ENCODE assay signal across 11 mouse cellular contexts in the genomic region with DNA sequence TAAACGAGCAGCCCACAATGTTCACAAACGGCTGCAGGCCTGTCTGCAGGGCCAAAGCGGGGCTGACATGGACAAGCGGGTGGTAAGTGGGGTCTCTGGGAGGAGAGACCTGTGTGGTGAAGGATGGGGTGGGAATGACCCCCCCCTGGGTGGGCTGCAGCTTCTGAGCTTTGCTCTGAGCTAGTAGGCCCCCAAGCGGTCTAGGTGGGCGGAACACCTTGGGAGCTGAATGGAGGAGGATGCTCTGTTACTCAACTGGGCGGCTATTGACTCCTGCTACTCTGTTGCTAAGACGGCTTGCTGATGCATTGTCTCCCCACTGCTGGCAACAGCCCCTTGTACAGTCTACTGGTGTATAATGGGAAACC. TPM values are rescaled to one million over a fixed set of nuclear protein-coding genes. Genes with fewer than 3 reads are reported as not detected.
DNase-seq lines count a peak whose midpoint lies in the region; ATAC-seq and TF ChIP-seq lines count a peak whose summit lies in the region.
"Had no signal": no experiment of that assay in that cellular context is flagged by ENCODE, and none has a peak within 500 bp of the region (broad histone marks: within the 10 kb centered on the region; RNA-seq: fewer than 3 reads in every experiment).

No protein-coding gene starts in this region.

- DNase-seq in hindbrain, embryonic 10.5 days (ENCODE audit: low spot score): no peak
- DNase-seq in hindbrain, embryonic 14.5 days (ENCODE audit: low spot score): no peak
- DNase-seq in thymus, postnatal 14 days: peak; percentile 38
- DNase-seq in thymus, postnatal 10 days (ENCODE audit: low spot score in 2 of 2): no peak
- no peak for DNase-seq in left cerebral cortex, adult 18-20 months (ENCODE audit: low spot score in 2 of 2)
- DNase-seq in c-Kit-positive CD71-positive TER-119-positive erythroid progenitor cells, embryonic 14.5 days (ENCODE audit: low spot score): no peak
- DNase-seq: gastrocnemius, postnatal 10 days had no signal

- peaks cover 27% of the 10 kb centered on the region for H3K36me3 ChIP-seq in hindbrain, embryonic 10.5 days
- no peaks in the 10 kb centered on the region for H3K36me3 ChIP-seq in hindbrain, embryonic 14.5 days (replicated peaks; ENCODE audit: control insufficient read depth, insufficient read depth)
- H3K36me3 ChIP-seq in intestine, postnatal 0 days (ENCODE audit: control insufficient read depth, insufficient read depth): peaks cover 11% of the 10 kb centered on the region; the same call in 1 of the 2 replicates
- peaks cover 13% of the 10 kb centered on the region; the same call in 1 of the 2 replicates for H3K36me3 ChIP-seq in stomach, embryonic 16.5 days (ENCODE audit: control insufficient read depth, insufficient read depth, low read length)

- ATAC-seq in hindbrain, embryonic 14.5 days (ENCODE audit: low FRiP score): no peak
- ATAC-seq in intestine, postnatal 0 days: no peak
- no peak for ATAC-seq in stomach, embryonic 16.5 days (ENCODE audit: insufficient read depth, low FRiP score)
- ATAC-seq: Patski had no signal

- H3K9ac ChIP-seq in hindbrain, embryonic 14.5 days: no peak overlapping the region
- no peak overlapping the region for H3K9ac ChIP-seq in intestine, postnatal 0 days (ENCODE audit: low read depth, low read length)
- H3K9ac ChIP-seq in stomach, embryonic 16.5 days (ENCODE audit: low read length): peak overlapping the region; percentile 87

- peaks cover 53% of the 10 kb centered on the region for H3K4me1 ChIP-seq in hindbrain, embryonic 10.5 days (replicated peaks)
- H3K4me1 ChIP-seq in hindbrain, embryonic 14.5 days (replicated peaks; ENCODE audit: control insufficient read depth, insufficient read depth, low read length): peaks cover 7% of the 10 kb centered on the region
- H3K4me1 ChIP-seq in intestine, postnatal 0 days (replicated peaks; ENCODE audit: control insufficient read depth, insufficient read depth, low read length): peaks cover 14% of the 10 kb centered on the region
- H3K4me1 ChIP-seq in stomach, embryonic 16.5 days (ENCODE audit: control insufficient read depth, insufficient read depth, low read length): peaks cover 47% of the 10 kb centered on the region

- 27% methylated on average over 8 of the region's 8 CpGs for WGBS in hindbrain, embryonic 10.5 days
- 43% methylated on average over 8 of the region's 8 CpGs for WGBS in hindbrain, embryonic 14.5 days
- 61% methylated on average over 8 of the region's 8 CpGs for WGBS in intestine, postnatal 0 days
- WGBS in stomach, embryonic 16.5 days: 47% methylated on average over 8 of the region's 8 CpGs

- H3K9me3 ChIP-seq in hindbrain, embryonic 10.5 days: no peaks in the 10 kb centered on the region
- H3K9me3 ChIP-seq in hindbrain, embryonic 14.5 days (ENCODE audit: control insufficient read depth, low read length): no peaks in the 10 kb centered on the region
- H3K9me3 ChIP-seq in intestine, postnatal 0 days (ENCODE audit: control insufficient read depth): no peaks in the 10 kb centered on the region
- no peaks in the 10 kb centered on the region for H3K9me3 ChIP-seq in stomach, embryonic 16.5 days (replicated peaks; ENCODE audit: control insufficient read depth, low read length)

- H3K27me3 ChIP-seq in hindbrain, embryonic 10.5 days (ENCODE audit: insufficient read depth, poor library complexity, severe bottlenecking): peaks cover 19% of the 10 kb centered on the region
- H3K27me3 ChIP-seq in hindbrain, embryonic 14.5 days (ENCODE audit: control insufficient read depth, insufficient read depth, low read length): peaks cover 17% of the 10 kb centered on the region
- H3K27me3 ChIP-seq in intestine, postnatal 0 days (replicated peaks; ENCODE audit: control insufficient read depth, insufficient read depth, low read length): no peaks in the 10 kb centered on the region
- H3K27me3 ChIP-seq in stomach, embryonic 16.5 days (ENCODE audit: control insufficient read depth, insufficient read depth, low read length): no peaks in the 10 kb centered on the region
- H3K27me3 ChIP-seq: Patski had no signal

- peak overlapping the region; percentile 86 for H3K27ac ChIP-seq in hindbrain, embryonic 10.5 days
- no peak overlapping the region for H3K27ac ChIP-seq in hindbrain, embryonic 14.5 days
- no peak overlapping the region for H3K27ac ChIP-seq in intestine, postnatal 0 days (ENCODE audit: low read depth, low read length)
- peak overlapping the region; percentile 93 for H3K27ac ChIP-seq in stomach, embryonic 16.5 days (ENCODE audit: low read length)

- no peak overlapping the region for H3K4me2 ChIP-seq in hindbrain, embryonic 14.5 days (replicated peaks)
- peak overlapping the region; percentile 88 for H3K4me2 ChIP-seq in intestine, postnatal 0 days (replicated peaks; ENCODE audit: low read depth)
- peak overlapping the region; percentile 86 for H3K4me2 ChIP-seq in stomach, embryonic 16.5 days (ENCODE audit: low read depth, low read length)

- TF ChIP-seq CTCF in intestine, postnatal 0 days (IDR thresholded peaks at IDR 0.05; ENCODE audit: low read depth): peak; percentile 22

- peak overlapping the region; percentile 72 for H3K4me3 ChIP-seq in hindbrain, embryonic 10.5 days
- H3K4me3 ChIP-seq in hindbrain, embryonic 14.5 days (replicated peaks; ENCODE audit: low read length): no peak overlapping the region
- H3K4me3 ChIP-seq in intestine, postnatal 0 days (ENCODE audit: low read depth, low read length): no peak overlapping the region
- H3K4me3 ChIP-seq in stomach, embryonic 16.5 days (replicated peaks; ENCODE audit: low read length): peak overlapping the region; percentile 91

RNA-seq across cellular contexts. Expression of gene Sh3bp1, which starts 1.8 kb away (rescaled TPM):
- polyA plus RNA-seq in hindbrain, embryonic 10.5 days (2016; fragmentation: Nextera tagmentation; extraction: Ambion mirVana): 23.8 and 24.7 TPM in 2 replicates
- polyA plus RNA-seq in hindbrain, embryonic 14.5 days (2014; fragmentation: Nextera tagmentation; extraction: Ambion mirVana): 3.7 and 5.5 TPM in 2 replicates
- polyA plus RNA-seq in intestine, postnatal 0 days (2015; fragmentation: Nextera tagmentation; extraction: Ambion mirVana): 7.2 and 7.6 TPM in 2 replicates
- polyA plus RNA-seq in stomach, embryonic 16.5 days (2015; fragmentation: Nextera tagmentation; extraction: Ambion mirVana): 42.1 and 44.5 TPM in 2 replicates
- total RNA-seq in left cerebral cortex, adult 18-20 months (2021): 10 to 100 TPM; 33.8 to 39.9 TPM

RNA-seq across cellular contexts. Expression of gene Gm49510, which starts 1.9 kb away (rescaled TPM):
- polyA plus RNA-seq in hindbrain, embryonic 10.5 days (2016; fragmentation: Nextera tagmentation; extraction: Ambion mirVana): 0.29 and 0.38 TPM in 2 replicates
- 0.16 TPM in 1 of 2 replicates, not detected in the other for polyA plus RNA-seq in hindbrain, embryonic 14.5 days (2014; fragmentation: Nextera tagmentation; extraction: Ambion mirVana)
- polyA plus RNA-seq in intestine, postnatal 0 days (2015; fragmentation: Nextera tagmentation; extraction: Ambion mirVana): 0.21 TPM in 1 of 2 replicates, not detected in the other
- 0.32 and 0.46 TPM in 2 replicates for polyA plus RNA-seq in stomach, embryonic 16.5 days (2015; fragmentation: Nextera tagmentation; extraction: Ambion mirVana)
- total RNA-seq in left cerebral cortex, adult 18-20 months (2021): under 1 TPM in 1 of 2 experiments, not detected in 1; 0.52 TPM
- total RNA-seq: gastrocnemius, postnatal 10 days; left cerebral cortex, postnatal 10 days had no signal

RNA-seq across cellular contexts. Expression of gene Pdxp, which starts 12.3 kb away (rescaled TPM):
- 29.5 and 33.9 TPM in 2 replicates for polyA plus RNA-seq in hindbrain, embryonic 10.5 days (2016; fragmentation: Nextera tagmentation; extraction: Ambion mirVana)
- 105 and 121 TPM in 2 replicates for polyA plus RNA-seq in hindbrain, embryonic 14.5 days (2014; fragmentation: Nextera tagmentation; extraction: Ambion mirVana)
- polyA plus RNA-seq in intestine, postnatal 0 days (2015; fragmentation: Nextera tagmentation; extraction: Ambion mirVana): 3.3 and 4.2 TPM in 2 replicates
- 5.1 and 5.9 TPM in 2 replicates for polyA plus RNA-seq in stomach, embryonic 16.5 days (2015; fragmentation: Nextera tagmentation; extraction: Ambion mirVana)
- 100 to 1,000 TPM; 178 to 191 TPM for total RNA-seq in left cerebral cortex, adult 18-20 months (2021)

RNA-seq across cellular contexts. Expression of gene Gga1, which starts 24.4 kb away (rescaled TPM):
- 51.1 and 60.7 TPM in 2 replicates for polyA plus RNA-seq in hindbrain, embryonic 10.5 days (2016; fragmentation: Nextera tagmentation; extraction: Ambion mirVana)
- 40.1 and 43.0 TPM in 2 replicates for polyA plus RNA-seq in hindbrain, embryonic 14.5 days (2014; fragmentation: Nextera tagmentation; extraction: Ambion mirVana)
- 40.1 TPM in 2 replicates for polyA plus RNA-seq in intestine, postnatal 0 days (2015; fragmentation: Nextera tagmentation; extraction: Ambion mirVana)
- polyA plus RNA-seq in stomach, embryonic 16.5 days (2015; fragmentation: Nextera tagmentation; extraction: Ambion mirVana): 48.4 and 51.4 TPM in 2 replicates
- 10 to 100 TPM; 64.6 to 67.2 TPM for total RNA-seq in left cerebral cortex, adult 18-20 months (2021)

RNA-seq across cellular contexts. Expression of gene Lgals1, which starts 25.1 kb away (rescaled TPM):
- polyA plus RNA-seq in hindbrain, embryonic 10.5 days (2016; fragmentation: Nextera tagmentation; extraction: Ambion mirVana): 305 and 403 TPM in 2 replicates
- polyA plus RNA-seq in hindbrain, embryonic 14.5 days (2014; fragmentation: Nextera tagmentation; extraction: Ambion mirVana): 117 and 157 TPM in 2 replicates
- polyA plus RNA-seq in intestine, postnatal 0 days (2015; fragmentation: Nextera tagmentation; extraction: Ambion mirVana): 725 and 759 TPM in 2 replicates
- polyA plus RNA-seq in stomach, embryonic 16.5 days (2015; fragmentation: Nextera tagmentation; extraction: Ambion mirVana): 1,528 and 1,531 TPM in 2 replicates
- 10 to 100 TPM; 26.4 to 26.8 TPM for total RNA-seq in left cerebral cortex, adult 18-20 months (2021)

Comparison
In these comparisons a context has a peak if more than half of its experiments do, and no peak if none do; other contexts are left out.
1. H3K27ac ChIP-seq: peak in hindbrain, embryonic 10.5 days (single experiment) and stomach, embryonic 16.5 days (single experiment); none in hindbrain, embryonic 14.5 days (single experiment) and intestine, postnatal 0 days (single experiment).
2. H3K4me3 ChIP-seq: peak in hindbrain, embryonic 10.5 days (single experiment) and stomach, embryonic 16.5 days (single experiment); none in hindbrain, embryonic 14.5 days (single experiment) and intestine, postnatal 0 days (single experiment).